Mouse (Mus musculus): ENCODE results near the gene Hp1bp3.

Hp1bp3 gene

DNA sequence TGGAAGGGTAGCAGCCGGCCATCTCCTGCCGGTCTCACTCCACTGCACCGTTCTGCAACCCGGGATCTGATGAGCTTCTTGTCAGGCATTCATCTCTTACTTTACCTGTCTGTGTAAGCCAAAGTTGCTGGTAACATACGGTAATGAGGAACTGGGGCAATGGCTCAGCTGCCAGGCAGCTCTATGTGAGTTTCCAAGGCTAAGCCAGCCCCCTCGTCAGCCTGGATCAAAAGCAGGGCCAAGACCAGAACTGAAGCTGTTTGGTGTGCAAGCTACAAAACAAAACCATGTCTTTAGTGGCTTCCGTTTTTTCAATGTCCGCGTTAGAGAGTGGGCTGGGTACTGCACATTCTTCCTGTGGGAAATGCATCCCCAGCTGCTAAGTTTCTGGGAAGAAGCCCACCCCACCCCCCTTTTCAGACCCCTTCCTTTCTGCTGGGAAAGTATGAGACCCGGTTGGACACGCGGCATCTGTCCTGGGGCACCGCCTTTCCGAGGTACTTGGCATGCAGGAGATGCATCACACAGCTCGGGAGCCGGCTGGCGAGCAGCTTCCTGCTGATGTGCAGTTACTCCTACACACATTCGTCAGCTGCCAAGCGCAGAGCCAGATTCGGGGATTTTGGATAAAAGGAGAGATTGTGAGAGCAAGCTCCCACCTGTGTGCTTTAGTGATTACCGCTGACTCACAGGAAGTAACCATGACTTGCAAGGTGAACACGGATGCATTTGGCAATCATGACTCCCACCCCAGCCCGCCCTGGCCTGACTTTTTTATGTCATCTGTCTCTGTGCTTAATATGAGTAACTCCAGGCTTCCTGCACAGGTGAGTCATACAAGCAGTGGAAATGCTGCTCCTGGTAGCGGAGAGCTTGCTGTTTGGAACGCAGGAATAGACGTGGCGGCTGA is 30.9 kb downstream of the Hp1bp3 start:
- peak; percentile 5 for DNase-seq

- DNase-seq, result peak; percentile 91
Observed at GRCm38 (mm10) chr4:138250088-138250960, 34.2 kb downstream of the Hp1bp3 start, which contains the start of the genes Sh2d5 and Kif17. Sh2d5 (plus strand) TSS chr4:138250403. Kif17 (plus strand) TSS chr4:138250435.

- DNase-seq, result peak; percentile 54
Observed at GRCm38 (mm10) chr4:138251819-138252218, 35.7 kb downstream of the Hp1bp3 start.

DNA sequence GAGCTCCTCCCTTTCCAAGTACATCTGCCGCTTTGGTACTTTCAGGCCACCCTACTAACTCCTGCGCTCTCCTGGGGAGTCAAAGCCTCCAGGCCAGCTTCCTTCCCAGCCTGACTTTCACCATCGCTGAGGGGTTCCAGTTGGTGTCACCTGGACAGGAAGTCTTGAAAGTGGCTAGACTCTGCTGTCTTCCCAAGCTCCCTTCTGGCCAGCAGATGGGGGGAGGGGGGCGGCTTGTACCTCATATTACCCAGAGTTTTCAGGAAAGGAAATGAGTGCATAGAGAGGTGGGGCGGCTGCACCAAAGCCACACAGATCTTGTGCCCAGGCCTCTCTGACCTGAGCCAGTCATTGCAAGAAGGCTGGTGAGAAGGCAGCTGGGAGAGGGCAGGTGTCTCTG is 36.1 kb downstream of the Hp1bp3 start:
- DNase-seq, result no peak

- peak; percentile 66 for DNase-seq
Observed at GRCm38 (mm10) chr4:138257116-138257687, 41.1 kb downstream of the Hp1bp3 start.

GRCm38 (mm10) chr4:138258663-138259062 is 42.6 kb downstream of the Hp1bp3 start:
- DNase-seq, result no peak

DNA sequence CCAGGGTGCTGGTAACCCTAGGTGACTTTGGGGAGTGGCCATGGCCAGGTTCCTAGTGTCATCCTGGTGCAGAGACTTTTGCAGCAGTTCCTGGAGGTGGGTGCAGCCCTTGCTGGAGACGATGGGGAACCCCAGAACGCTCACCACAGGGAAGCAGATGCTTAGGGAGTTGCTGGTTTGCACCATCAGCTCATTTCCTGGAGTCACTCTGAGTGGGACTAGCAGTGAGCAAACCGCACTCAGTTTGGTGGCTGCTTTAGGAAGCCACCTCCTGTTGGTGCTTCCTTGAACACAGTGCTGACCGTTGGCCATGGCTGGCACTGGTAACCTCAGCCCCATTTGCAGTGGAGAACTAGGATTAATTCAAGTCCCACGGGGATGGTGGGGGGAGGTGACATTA is 43.4 kb downstream of the Hp1bp3 start:
- no peak for DNase-seq

DNA sequence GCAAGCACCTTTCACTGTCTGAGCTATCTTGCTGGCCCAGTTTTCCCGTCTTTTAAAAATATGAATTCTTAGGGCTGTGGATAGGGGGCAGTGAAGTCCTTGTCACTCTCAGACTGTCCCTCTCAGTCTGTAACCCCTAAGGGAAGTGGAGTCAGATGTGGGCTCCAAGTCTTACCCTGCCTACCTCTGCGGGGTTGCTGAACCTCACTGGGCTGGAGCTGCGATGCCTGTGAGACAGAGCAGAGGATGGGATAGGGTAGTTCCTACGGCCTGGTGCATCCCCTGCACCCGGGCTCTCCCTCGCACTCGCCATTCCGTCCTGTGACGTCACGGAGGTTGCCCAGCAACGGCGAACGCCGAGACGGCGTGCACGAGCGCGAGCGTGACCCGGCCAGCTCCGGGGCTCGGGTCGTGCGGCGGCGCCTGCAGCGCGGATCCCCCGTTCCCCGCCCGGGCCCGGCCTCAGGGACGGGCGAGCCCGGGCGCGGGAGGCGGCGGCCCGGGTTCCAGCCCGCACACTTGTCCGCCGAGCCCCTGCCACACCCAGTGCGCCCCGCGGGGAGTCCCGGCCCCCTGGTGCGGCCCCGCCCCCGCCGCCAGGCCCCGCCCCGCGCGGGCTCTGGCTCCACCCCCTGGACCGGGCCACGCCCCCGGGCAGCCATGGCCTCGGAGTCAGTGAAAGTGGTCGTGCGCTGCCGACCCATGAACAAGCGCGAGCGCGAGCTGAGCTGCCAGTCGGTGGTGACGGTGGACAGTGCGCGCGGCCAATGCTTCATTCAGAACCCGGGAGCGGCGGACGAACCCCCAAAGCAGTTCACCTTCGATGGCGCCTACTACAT is 46.0 kb downstream of the Hp1bp3 start:
- peak; percentile 91 for DNase-seq

GRCm38 (mm10) chr4:138267869-138268268 is 51.8 kb downstream of the Hp1bp3 start:
- no peak for DNase-seq

- no peak for DNase-seq
Observed at GRCm38 (mm10) chr4:138272011-138272997, 56.2 kb downstream of the Hp1bp3 start.

DNA sequence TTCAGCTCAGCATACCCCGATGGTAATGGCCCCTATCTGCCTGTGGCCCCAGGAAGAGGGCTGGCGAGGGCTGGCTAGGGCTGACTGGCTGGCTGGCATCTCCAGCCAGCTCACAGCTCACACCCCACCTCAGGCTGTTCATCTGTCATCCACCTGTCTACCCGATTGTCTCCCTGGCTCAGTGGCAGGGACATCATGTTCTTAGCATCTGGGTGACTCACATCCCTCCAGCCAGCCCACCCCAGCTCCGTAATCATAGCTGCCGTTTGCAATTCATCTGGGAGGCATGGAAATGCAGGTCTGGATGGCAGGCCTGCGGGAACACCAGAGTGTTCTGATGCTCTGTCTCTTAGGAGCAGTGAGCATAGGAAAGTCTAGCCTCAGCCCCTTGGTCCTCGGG is 62.2 kb downstream of the Hp1bp3 start:
- no peak for DNase-seq

DNA sequence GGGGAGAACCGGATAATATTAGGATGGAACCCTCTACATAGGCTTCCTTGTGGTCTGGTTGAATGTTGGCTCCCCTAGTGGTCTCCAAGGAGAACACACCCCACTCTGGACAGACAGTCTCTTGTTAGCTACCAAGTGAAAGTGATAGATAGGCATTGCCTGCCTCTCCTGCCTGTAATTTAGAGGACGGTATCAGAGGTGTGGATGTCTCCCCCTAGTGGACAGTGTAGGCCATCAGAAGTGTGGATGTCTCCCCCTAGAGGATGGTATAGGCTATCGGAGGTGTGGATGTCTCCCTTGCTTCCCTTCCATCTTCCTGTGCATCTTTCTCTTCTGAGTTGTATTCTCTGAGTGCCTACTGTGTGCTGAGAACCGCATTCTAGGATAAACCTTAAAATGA is 66.7 kb downstream of the Hp1bp3 start:
- peak; percentile 73 for DNase-seq

- DNase-seq, result peak; percentile 52
Observed at GRCm38 (mm10) chr4:138286411-138286810, 70.3 kb downstream of the Hp1bp3 start.

DNA sequence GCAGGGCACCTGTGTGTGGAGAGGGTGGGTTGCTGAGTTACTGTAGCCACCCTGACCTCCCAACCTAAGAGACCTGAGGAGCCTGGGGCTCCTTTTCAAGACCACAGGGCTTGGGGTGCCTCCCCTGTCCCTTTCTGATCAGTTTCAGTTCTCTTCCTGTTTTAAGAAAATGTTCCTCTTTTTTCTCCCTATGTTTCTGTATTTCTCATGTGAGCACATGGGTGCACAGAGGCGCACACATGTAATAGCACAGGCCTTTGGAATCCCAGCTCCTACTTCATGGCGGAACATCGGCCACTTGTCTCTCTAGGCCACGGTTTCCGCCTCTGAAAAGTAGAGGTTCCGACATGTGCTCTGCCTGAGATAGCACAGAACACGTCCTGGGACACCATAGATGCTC is 72.6 kb downstream of the Hp1bp3 start:
- no peak for DNase-seq

- no peak for DNase-seq
Observed at GRCm38 (mm10) chr4:138292028-138292427, 75.9 kb downstream of the Hp1bp3 start.

DNA sequence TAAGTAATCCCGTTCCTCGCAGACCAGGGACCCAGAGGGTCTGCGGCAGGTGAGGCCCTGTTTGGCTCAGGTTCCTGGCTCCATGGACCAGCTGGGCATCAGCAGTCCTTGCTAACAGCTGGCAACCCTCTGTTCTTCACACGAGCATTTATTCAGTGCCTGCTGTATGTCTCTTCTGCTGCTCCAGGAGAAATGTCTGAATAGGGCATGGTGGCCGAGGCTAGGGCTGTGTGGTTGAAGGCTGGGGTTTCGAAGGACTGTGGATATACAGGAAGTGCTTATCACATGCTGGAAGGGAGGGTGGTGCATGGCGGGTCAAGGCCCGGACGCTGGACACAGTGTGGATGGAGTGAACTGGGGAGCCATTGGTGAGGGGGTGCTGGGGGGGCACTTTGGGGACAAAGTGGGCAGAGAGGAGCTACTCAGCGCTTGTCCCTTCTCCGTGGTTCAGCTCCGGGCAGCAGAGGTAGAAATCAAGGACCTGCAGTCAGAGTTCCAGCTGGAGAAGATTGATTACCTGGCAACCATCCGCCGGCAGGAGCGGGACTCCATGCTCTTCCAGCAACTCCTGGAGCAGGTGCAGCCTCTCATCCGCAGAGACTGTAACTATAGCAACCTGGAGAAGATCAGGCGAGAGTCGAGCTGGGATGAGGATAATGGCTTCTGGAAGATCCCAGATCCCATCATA is 77.3 kb downstream of the Hp1bp3 start:
- no peak for DNase-seq

DNA sequence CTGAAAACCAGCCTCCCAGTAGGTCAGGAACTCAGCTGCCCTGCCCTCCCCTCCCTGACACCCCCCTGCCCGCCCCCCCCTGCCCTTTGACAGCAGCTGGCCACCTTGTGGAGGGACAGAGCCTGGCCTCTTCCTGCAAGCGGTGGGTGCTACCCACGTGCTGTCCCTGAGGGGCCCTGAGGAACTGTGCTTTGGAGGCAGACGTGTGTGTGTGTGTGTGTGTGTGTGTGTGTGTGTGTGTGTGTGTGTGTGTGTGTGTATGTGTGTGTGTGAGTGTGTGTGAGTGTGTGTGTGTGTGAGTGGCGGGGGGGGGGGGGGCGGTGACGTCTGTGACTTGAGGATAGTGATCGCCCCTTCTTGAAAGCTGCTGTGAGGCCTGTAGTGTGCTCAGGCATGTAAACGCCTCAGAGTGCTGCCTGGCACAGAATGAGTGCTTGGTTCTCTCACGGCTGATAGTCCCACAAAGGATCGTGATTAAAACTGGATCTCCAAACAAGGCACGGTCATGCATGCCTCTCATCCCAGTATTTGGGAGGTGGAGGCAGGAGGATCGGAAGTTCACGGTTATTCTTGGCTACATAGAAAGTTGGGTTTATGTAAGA is 78.0 kb downstream of the Hp1bp3 start:
- no peak for DNase-seq
